10 mouse cellular contexts compared by ENCODE assay signal in genomic region chr4:81483159-81483558, GRCm38 (mm10). TPM values are rescaled to one million over a fixed set of nuclear protein-coding genes. Genes with fewer than 3 reads are reported as not detected.
DNase-seq lines count a peak whose midpoint lies in the region; ATAC-seq and TF ChIP-seq lines count a peak whose summit lies in the region.
"Had no signal": no experiment of that assay in that cellular context is flagged by ENCODE, and none has a peak within 500 bp of the region (broad histone marks: within the 10 kb centered on the region; RNA-seq: fewer than 3 reads in every experiment).

No protein-coding gene starts in this region.

- peak; percentile 5 for DNase-seq in forebrain, embryonic 14.5 days (ENCODE audit: low spot score)
- no peak for DNase-seq in midbrain, embryonic 14.5 days
- no peak for DNase-seq in heart, postnatal 0 days (ENCODE audit: low spot score)
- DNase-seq in neural tube, embryonic 10.5 days (ENCODE audit: extremely low spot score, low spot score) = no peak
- DNase-seq in cerebellum, postnatal 36 days = no peak

- H3K9me3 ChIP-seq in forebrain, embryonic 14.5 days (replicated peaks; ENCODE audit: control insufficient read depth, low read length) = no peaks in the 10 kb centered on the region
- H3K9me3 ChIP-seq in forebrain, embryonic 15.5 days = no peaks in the 10 kb centered on the region
- H3K9me3 ChIP-seq in midbrain, embryonic 12.5 days = no peaks in the 10 kb centered on the region
- H3K9me3 ChIP-seq in midbrain, embryonic 14.5 days (ENCODE audit: control insufficient read depth, low read length) = no peaks in the 10 kb centered on the region
- no peaks in the 10 kb centered on the region for H3K9me3 ChIP-seq in heart, postnatal 0 days (replicated peaks; ENCODE audit: control insufficient read depth, low read length)
- no peaks in the 10 kb centered on the region for H3K9me3 ChIP-seq in hindbrain, embryonic 13.5 days

- no peak overlapping the region for H3K27ac ChIP-seq in forebrain, embryonic 14.5 days (ENCODE audit: low read depth, low read length)
- no peak overlapping the region for H3K27ac ChIP-seq in forebrain, embryonic 15.5 days (replicated peaks)
- H3K27ac ChIP-seq in midbrain, embryonic 12.5 days (replicated peaks) = no peak overlapping the region
- no peak overlapping the region for H3K27ac ChIP-seq in midbrain, embryonic 14.5 days (replicated peaks; ENCODE audit: low read depth, low read length)
- H3K27ac ChIP-seq in heart, postnatal 0 days (ENCODE audit: low read depth) = peak overlapping the region; percentile 35; the same call in 1 of the 2 replicates
- no peak overlapping the region for H3K27ac ChIP-seq in hindbrain, embryonic 13.5 days

- no peak for ATAC-seq in forebrain, embryonic 14.5 days
- ATAC-seq in forebrain, embryonic 15.5 days (replicated peaks) = no peak
- ATAC-seq in midbrain, embryonic 12.5 days (ENCODE audit: low FRiP score, low read depth) = no peak
- no peak for ATAC-seq in midbrain, embryonic 14.5 days (ENCODE audit: low FRiP score, low TSS enrichment)
- ATAC-seq in heart, postnatal 0 days (ENCODE audit: insufficient read depth, low read depth) = 0 out of 2 replicates have a peak, but pooled peaks have one; percentile 8
- ATAC-seq in hindbrain, embryonic 13.5 days (ENCODE audit: low FRiP score) = no peak

- no peaks in the 10 kb centered on the region for H3K27me3 ChIP-seq in forebrain, embryonic 14.5 days (replicated peaks; ENCODE audit: control insufficient read depth, insufficient read depth, low read length)
- no peaks in the 10 kb centered on the region for H3K27me3 ChIP-seq in forebrain, embryonic 15.5 days
- no peaks in the 10 kb centered on the region for H3K27me3 ChIP-seq in midbrain, embryonic 12.5 days
- no peaks in the 10 kb centered on the region for H3K27me3 ChIP-seq in midbrain, embryonic 14.5 days (ENCODE audit: control insufficient read depth, insufficient read depth, low read length)
- no peaks in the 10 kb centered on the region for H3K27me3 ChIP-seq in heart, postnatal 0 days (ENCODE audit: control insufficient read depth, insufficient read depth, low read length)
- H3K27me3 ChIP-seq in hindbrain, embryonic 13.5 days = no peaks in the 10 kb centered on the region

- H3K9ac ChIP-seq in forebrain, embryonic 14.5 days (ENCODE audit: low read length) = no peak overlapping the region
- no peak overlapping the region for H3K9ac ChIP-seq in forebrain, embryonic 15.5 days (replicated peaks)
- no peak overlapping the region for H3K9ac ChIP-seq in midbrain, embryonic 12.5 days (replicated peaks)
- no peak overlapping the region for H3K9ac ChIP-seq in midbrain, embryonic 14.5 days (replicated peaks; ENCODE audit: low read length)
- no peak overlapping the region for H3K9ac ChIP-seq in heart, postnatal 0 days (replicated peaks; ENCODE audit: low read depth, low read length)
- no peak overlapping the region for H3K9ac ChIP-seq in hindbrain, embryonic 13.5 days

- no peak overlapping the region for H3K4me2 ChIP-seq in forebrain, embryonic 14.5 days (ENCODE audit: low read length)
- no peak overlapping the region for H3K4me2 ChIP-seq in forebrain, embryonic 15.5 days (replicated peaks)
- H3K4me2 ChIP-seq in midbrain, embryonic 12.5 days (replicated peaks) = 0 out of 2 replicates have a peak overlapping the region, but pooled peaks have one; percentile 15
- H3K4me2 ChIP-seq in midbrain, embryonic 14.5 days (ENCODE audit: low read length) = no peak overlapping the region
- H3K4me2 ChIP-seq in heart, postnatal 0 days (ENCODE audit: low read depth, low read length) = peak overlapping the region; percentile 30
- no peak overlapping the region for H3K4me2 ChIP-seq in hindbrain, embryonic 13.5 days

- TF ChIP-seq CTCF in heart, postnatal 0 days (IDR thresholded peaks at IDR 0.05; ENCODE audit: low read depth) = no peak

- H3K36me3 ChIP-seq in forebrain, embryonic 14.5 days (ENCODE audit: control insufficient read depth, insufficient read depth, low read length) = no peaks in the 10 kb centered on the region
- no peaks in the 10 kb centered on the region for H3K36me3 ChIP-seq in forebrain, embryonic 15.5 days
- no peaks in the 10 kb centered on the region for H3K36me3 ChIP-seq in midbrain, embryonic 12.5 days
- no peaks in the 10 kb centered on the region for H3K36me3 ChIP-seq in midbrain, embryonic 14.5 days (ENCODE audit: control insufficient read depth, insufficient read depth, low read length)
- H3K36me3 ChIP-seq in heart, postnatal 0 days (replicated peaks; ENCODE audit: control insufficient read depth, insufficient read depth, low read length) = no peaks in the 10 kb centered on the region
- H3K36me3 ChIP-seq in hindbrain, embryonic 13.5 days = no peaks in the 10 kb centered on the region

- H3K4me1 ChIP-seq in forebrain, embryonic 14.5 days (ENCODE audit: control insufficient read depth, insufficient read depth, low read length) = no peaks in the 10 kb centered on the region
- H3K4me1 ChIP-seq in forebrain, embryonic 15.5 days = no peaks in the 10 kb centered on the region
- H3K4me1 ChIP-seq in midbrain, embryonic 12.5 days = peaks cover 4% of the 10 kb centered on the region; the same call in 1 of the 2 replicates
- no peaks in the 10 kb centered on the region for H3K4me1 ChIP-seq in midbrain, embryonic 14.5 days (ENCODE audit: control insufficient read depth, insufficient read depth, low read length)
- no peaks in the 10 kb centered on the region for H3K4me1 ChIP-seq in heart, postnatal 0 days (ENCODE audit: control insufficient read depth, insufficient read depth)
- H3K4me1 ChIP-seq in hindbrain, embryonic 13.5 days (replicated peaks) = 0 out of 2 replicates have a peak, but pooled peaks cover 3% of the 10 kb centered on the region

- 9% methylated on average over 6 of the region's 6 CpGs for WGBS in forebrain, embryonic 14.5 days
- 11% methylated on average over 6 of the region's 6 CpGs for WGBS in forebrain, embryonic 15.5 days
- WGBS in midbrain, embryonic 12.5 days = 14% methylated on average over 6 of the region's 6 CpGs
- 21% methylated on average over 6 of the region's 6 CpGs for WGBS in midbrain, embryonic 14.5 days
- WGBS in heart, postnatal 0 days = 16% methylated on average over 6 of the region's 6 CpGs
- WGBS in hindbrain, embryonic 13.5 days = 14% methylated on average over 6 of the region's 6 CpGs

- H3K4me3 ChIP-seq in forebrain, embryonic 14.5 days (ENCODE audit: low read depth, low read length) = no peak overlapping the region
- H3K4me3 ChIP-seq in forebrain, embryonic 15.5 days = no peak overlapping the region
- no peak overlapping the region for H3K4me3 ChIP-seq in midbrain, embryonic 12.5 days
- no peak overlapping the region for H3K4me3 ChIP-seq in midbrain, embryonic 14.5 days (replicated peaks; ENCODE audit: low read depth, low read length)
- H3K4me3 ChIP-seq in heart, postnatal 0 days (ENCODE audit: low read depth, low read length) = no peak overlapping the region
- no peak overlapping the region for H3K4me3 ChIP-seq in hindbrain, embryonic 13.5 days
- H3K4me3 ChIP-seq: erythroblast, embryonic 14.5 days had no signal

- no peak for TF ChIP-seq EP300 in heart, postnatal 0 days (IDR thresholded peaks at IDR 0.05; ENCODE audit: low read depth)

RNA-seq across cellular contexts. Expression of gene Mpdz, which starts 40.5 kb away (rescaled TPM):
- polyA plus RNA-seq in forebrain, embryonic 14.5 days (2014; fragmentation: Nextera tagmentation; extraction: Ambion mirVana) = 17.0 and 19.1 TPM in 2 replicates
- polyA plus RNA-seq in forebrain, embryonic 15.5 days (2015; fragmentation: Nextera tagmentation; extraction: Ambion mirVana) = 20.2 and 21.5 TPM in 2 replicates
- polyA plus RNA-seq in midbrain, embryonic 12.5 days (2016; fragmentation: Nextera tagmentation; extraction: Ambion mirVana) = 46.5 and 48.9 TPM in 2 replicates
- 13.1 and 21.2 TPM in 2 replicates for polyA plus RNA-seq in midbrain, embryonic 14.5 days (2014; fragmentation: Nextera tagmentation; extraction: Ambion mirVana)
- 38.4 and 53.0 TPM in 2 replicates for total RNA-seq in heart, postnatal 0 days (2014; rRNA removed; ENCODE audit: low replicate concordance)
- polyA plus RNA-seq in heart, postnatal 0 days (2015; fragmentation: Nextera tagmentation; extraction: Ambion mirVana) = 8.3 and 9.2 TPM in 2 replicates
- 14.8 and 16.5 TPM in 2 replicates for polyA plus RNA-seq in hindbrain, embryonic 13.5 days (2015; fragmentation: Nextera tagmentation; extraction: Ambion mirVana)
- total RNA-seq: neutrophil, adult 5-6 weeks had no signal
- polyA plus RNA-seq: erythroblast, embryonic 14.5 days had no signal

Comparison
In these comparisons a context has a peak if more than half of its experiments do, and no peak if none do; other contexts are left out.
1. H3K4me2 ChIP-seq: peak in midbrain, embryonic 12.5 days (single experiment) and heart, postnatal 0 days (single experiment); none in forebrain, embryonic 14.5 days (single experiment), forebrain, embryonic 15.5 days (single experiment), midbrain, embryonic 14.5 days (single experiment) and hindbrain, embryonic 13.5 days (single experiment).